Mouse (Mus musculus) thymus, adult 2 months (tissue): Measurements from ENCODE around the gene Pdhb.

Source experiments
- CTCF ChIP-seq: fragments of 200-500 bp; IDR thresholded peaks from 2 replicates; pipeline ENCODE4 v1.5.1; 2012; ENCODE audit warnings: mild to moderate bottlenecking, control low read depth, low read length, moderate library complexity, borderline replicate concordance; ENCODE audit not compliant: control insufficient read depth, poor library complexity, insufficient read depth; ENCODE audit errors: extremely low read depth
- POLR2A ChIP-seq: fragments of 200-500 bp; IDR thresholded peaks from 2 replicates; pipeline ENCODE4 v1.6.1; 2012; ENCODE audit warnings: mild to moderate bottlenecking, low read length, control low read depth, moderate library complexity; ENCODE audit not compliant: control insufficient read depth, poor library complexity, insufficient read depth; ENCODE audit errors: extremely low read depth

DNA sequence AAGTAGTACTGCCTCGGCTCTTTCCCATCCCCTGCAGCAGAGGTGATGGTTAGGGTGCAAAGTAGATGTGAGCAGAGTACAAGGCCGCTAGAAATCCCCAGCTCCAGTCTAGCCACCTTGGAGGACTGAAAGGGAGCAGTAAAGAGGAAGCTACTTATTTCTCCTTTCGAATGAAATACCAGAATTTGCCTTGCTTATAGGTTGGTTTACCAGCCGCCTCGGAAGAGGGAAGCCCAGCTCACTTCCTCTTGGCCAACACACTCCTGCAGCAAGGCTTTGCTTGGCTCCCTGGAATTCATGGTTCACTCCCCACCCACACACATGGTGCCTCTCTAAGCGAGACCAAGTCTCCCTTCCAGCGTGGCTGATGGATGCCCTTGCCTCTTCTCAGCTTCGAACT lies 40.0 kb downstream of the Pdhb start:
- no peak for TF ChIP-seq CTCF
- TF ChIP-seq POLR2A = no peak
